Mouse (Mus musculus) cortical plate, adult 2 months (tissue): ENCODE measurements around the gene Tbc1d2. TPM values are rescaled to one million over a fixed set of nuclear protein-coding genes. Genes with fewer than 3 reads are reported as not detected.
"Not testable (repeated sequence)": the region's sequence is repeated elsewhere in the genome, so short reads cannot be mapped to it uniquely, and the experiment has no call there.

ENCODE experiments used
- H3K27ac ChIP-seq: fragments of 200-500 bp; 2 replicates; pipeline ENCODE4 v1.5.1; 2012; ENCODE audit warnings: low read length, control low read depth, inconsistent platforms; ENCODE audit not compliant: insufficient read depth
- H3K4me1 ChIP-seq: fragments of 200-500 bp; 2 replicates; pipeline ENCODE4 v1.6.1; 2011; ENCODE audit warnings: low read length; ENCODE audit not compliant: control insufficient read depth, insufficient read depth
- H3K4me3 ChIP-seq: fragments of 200-500 bp; 2 replicates; pipeline ENCODE4 v1.5.1; 2011; ENCODE audit warnings: mild to moderate bottlenecking, low read length, control low read depth; ENCODE audit not compliant: insufficient read depth
- CTCF ChIP-seq: fragments of 200-500 bp; IDR thresholded peaks from 2 replicates; pipeline ENCODE4 v1.5.1; 2011; ENCODE audit warnings: mild to moderate bottlenecking, control low read depth, low read length; ENCODE audit not compliant: insufficient read depth; ENCODE audit errors: extremely low read depth
- POLR2A ChIP-seq: fragments of 200-500 bp; IDR thresholded peaks from 2 replicates; pipeline ENCODE4 v1.6.1; 2011; ENCODE audit warnings: mild to moderate bottlenecking, low read length, control low read depth; ENCODE audit not compliant: insufficient read depth; ENCODE audit errors: extremely low read depth
- polyA plus RNA-seq: library from polyadenylated mRNA; depleted of rRNA; stranded (reverse); fragments of >200 nt; gene quantifications from 2 replicates; pipeline ENCODE4 v1.2.3, GENCODE M21; 2012

The Tbc1d2 gene
- polyA plus RNA-seq, 1 experiment = 5.6 TPM

- no peak for TF ChIP-seq CTCF
- no peak for TF ChIP-seq POLR2A
- Histone ChIP-seq H3K27ac (no peak overlapping the region), H3K4me3 (no peak overlapping the region), H3K4me1 (no peaks in the 10 kb centered on the region)
These were observed 64.2 kb downstream of the Tbc1d2 start for GRCm38 (mm10) chr4:46585811-46586190.

- no peak overlapping the region for H3K27ac ChIP-seq
- H3K4me1 ChIP-seq = no peaks in the 10 kb centered on the region
- no peak for TF ChIP-seq CTCF
- H3K4me3 ChIP-seq = no peak overlapping the region
These were observed 64.8 kb downstream of the Tbc1d2 start for GRCm38 (mm10) chr4:46585041-46585810.

- H3K27ac ChIP-seq, H3K4me3 ChIP-seq, H3K4me1 ChIP-seq: not testable (repeated sequence)
These were observed 65.5 kb downstream of the Tbc1d2 start for GRCm38 (mm10) chr4:46584536-46584935.

- not testable (repeated sequence) for H3K4me1 ChIP-seq, H3K27ac ChIP-seq, H3K4me3 ChIP-seq
These were observed 65.9 kb downstream of the Tbc1d2 start for GRCm38 (mm10) chr4:46584084-46584483.

GRCm38 (mm10) chr4:46582024-46582423, 68.0 kb downstream of the Tbc1d2 start:
- H3K27ac ChIP-seq, H3K4me1 ChIP-seq, H3K4me3 ChIP-seq: not testable (repeated sequence)

- not testable (repeated sequence) for H3K4me3 ChIP-seq, H3K27ac ChIP-seq, H3K4me1 ChIP-seq
These were observed 68.4 kb downstream of the Tbc1d2 start for GRCm38 (mm10) chr4:46581577-46581976.

GRCm38 (mm10) chr4:46580799-46581243, 69.2 kb downstream of the Tbc1d2 start:
- H3K4me3 ChIP-seq, H3K4me1 ChIP-seq, H3K27ac ChIP-seq: not testable (repeated sequence)

GRCm38 (mm10) chr4:46578796-46579346, 71.1 kb downstream of the Tbc1d2 start:
- H3K4me1 ChIP-seq, H3K4me3 ChIP-seq, H3K27ac ChIP-seq: not testable (repeated sequence)

- TF ChIP-seq CTCF = no peak
- no peak for TF ChIP-seq POLR2A
- H3K27ac ChIP-seq = no peak overlapping the region
- no peaks in the 10 kb centered on the region for H3K4me1 ChIP-seq
- H3K4me3 ChIP-seq = no peak overlapping the region
These were observed 71.8 kb downstream of the Tbc1d2 start for GRCm38 (mm10) chr4:46578228-46578627.

- H3K27ac ChIP-seq, H3K4me3 ChIP-seq: not testable (repeated sequence)
These were observed 74.3 kb downstream of the Tbc1d2 start for GRCm38 (mm10) chr4:46575509-46576284.

GRCm38 (mm10) chr4:46574841-46575240, 75.2 kb downstream of the Tbc1d2 start:
- Histone ChIP-seq H3K4me3 (no peak overlapping the region), H3K27ac (no peak overlapping the region), H3K4me1 (no peaks in the 10 kb centered on the region)
- TF ChIP-seq POLR2A (no peak), CTCF (no peak)

More at GRCm38 (mm10) chr4:46575509-46576284, 74.3 kb downstream of the Tbc1d2 start:
- H3K4me1 ChIP-seq = not testable (repeated sequence)
